Mouse (Mus musculus): ENCODE data around the gene Scgb1b27.
"Not testable (repeated sequence)": the region's sequence is repeated elsewhere in the genome, so short reads cannot be mapped to it uniquely, and the experiment has no call there.

Gene Scgb1b27

DNA sequence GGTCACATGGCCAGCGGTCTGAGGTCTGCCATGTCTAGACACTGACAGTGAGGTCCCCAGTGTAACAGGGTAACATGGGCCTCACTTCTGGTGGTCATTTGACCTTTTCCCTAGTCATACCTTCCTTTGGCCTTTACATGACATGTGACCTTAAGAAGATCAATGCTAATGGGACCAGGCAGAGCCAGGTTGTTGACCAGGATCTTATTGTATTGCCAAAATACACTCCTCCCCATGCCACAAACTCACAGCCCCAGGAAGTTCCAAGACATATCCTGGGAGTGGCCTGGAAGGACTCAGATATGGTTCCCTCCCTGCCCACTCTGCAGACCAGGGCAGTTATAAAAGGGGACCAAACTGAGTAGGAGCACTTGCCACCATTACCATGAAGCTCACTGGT is at the start of gene Scgb1b27:
Gene Scgb1b27 (plus strand): TSS at position 301 of the 400 bp plus-strand sequence.
- not testable (repeated sequence) for DNase-seq (ENCODE audit: low spot score)

DNA sequence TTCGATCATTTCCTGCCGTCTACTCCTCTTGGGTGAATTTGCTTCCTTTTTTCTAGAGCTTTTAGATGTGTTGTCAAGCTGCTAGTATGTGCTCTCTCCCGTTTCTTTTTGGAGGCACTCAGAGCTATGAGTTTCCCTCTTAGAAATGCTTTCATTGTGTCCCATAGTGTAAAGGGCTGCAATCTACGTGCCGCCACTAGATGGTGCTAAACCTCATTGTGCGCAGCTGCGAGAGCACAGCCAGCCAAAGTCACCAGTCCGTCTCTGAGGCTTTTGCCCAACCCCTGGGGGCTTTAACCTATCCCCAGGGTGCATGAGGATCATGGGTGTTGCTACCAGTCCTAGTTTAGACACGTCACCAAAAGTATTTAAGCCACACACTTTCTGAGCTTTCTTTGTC is 39.0 kb upstream of the Scgb1b27 start:
- DNase-seq (ENCODE audit: low spot score) = peak; percentile 8

DNA sequence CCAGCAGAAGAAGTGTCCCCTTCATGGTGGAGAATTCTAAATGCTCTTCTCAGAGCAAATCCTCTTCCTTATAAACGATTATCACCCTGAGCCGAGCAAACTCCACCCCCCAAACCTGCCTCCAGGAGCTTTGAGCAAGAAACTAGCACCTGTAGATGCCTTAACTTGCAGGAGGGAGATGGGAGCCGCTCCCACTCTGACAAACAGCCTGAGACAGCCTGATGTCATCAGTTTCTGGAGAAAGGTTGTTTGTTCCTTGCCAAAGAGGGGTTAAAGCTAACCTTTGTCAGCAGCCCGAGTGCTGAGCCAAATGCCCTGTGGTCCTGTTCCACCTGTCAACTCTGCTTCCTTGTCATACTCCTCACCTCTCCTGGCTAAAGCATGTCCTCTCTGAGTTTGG is 7.4 kb upstream of the Scgb1b27 start, which contains the start of gene Scgb2b27:
Gene Scgb2b27 (minus strand): TSS at position 101 of the 400 bp plus-strand sequence.
- no peak for DNase-seq (ENCODE audit: low spot score)

DNA sequence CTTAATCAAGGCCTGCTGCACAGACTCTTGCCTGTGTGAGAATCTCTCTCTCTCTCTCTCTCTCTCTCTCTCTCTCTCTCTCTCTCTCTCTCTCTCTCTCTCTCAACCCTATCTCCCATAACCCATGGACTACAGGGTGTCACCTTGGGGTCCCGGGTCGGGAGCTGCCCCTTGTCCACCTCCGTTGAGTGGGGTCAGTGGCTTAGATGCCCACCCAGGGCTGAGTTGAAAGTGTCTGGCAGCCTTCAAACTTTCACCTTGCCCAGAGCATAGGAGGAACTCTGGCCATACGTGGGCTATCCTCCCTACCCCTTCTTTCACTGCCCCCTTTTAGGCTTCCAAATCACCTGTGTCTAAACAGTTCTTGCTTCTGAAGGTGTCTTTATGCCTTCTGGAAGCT is 4.4 kb downstream of the Scgb1b27 start:
- no peak for DNase-seq (ENCODE audit: low spot score)

DNA sequence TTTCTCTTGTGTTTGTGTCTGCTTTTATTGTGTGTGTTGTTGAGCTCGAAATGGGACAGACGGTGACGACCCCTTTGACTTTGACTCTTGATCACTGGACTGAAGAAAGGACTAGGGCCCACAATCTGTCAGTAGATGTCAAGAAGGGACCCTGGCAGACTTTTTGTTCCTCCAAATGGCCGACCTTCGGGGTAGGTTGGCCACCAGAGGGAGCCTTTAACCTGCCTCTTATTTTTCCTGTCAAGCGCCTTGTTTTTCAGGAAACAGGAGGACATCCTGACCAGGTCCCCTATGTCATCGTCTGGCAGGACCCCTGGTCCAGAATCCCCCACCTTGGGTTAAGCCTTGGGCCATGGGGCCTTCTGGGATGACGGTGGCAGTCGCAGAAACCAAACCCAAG is 5.9 kb downstream of the Scgb1b27 start:
- peak; percentile 46 for DNase-seq (ENCODE audit: low spot score)

DNA sequence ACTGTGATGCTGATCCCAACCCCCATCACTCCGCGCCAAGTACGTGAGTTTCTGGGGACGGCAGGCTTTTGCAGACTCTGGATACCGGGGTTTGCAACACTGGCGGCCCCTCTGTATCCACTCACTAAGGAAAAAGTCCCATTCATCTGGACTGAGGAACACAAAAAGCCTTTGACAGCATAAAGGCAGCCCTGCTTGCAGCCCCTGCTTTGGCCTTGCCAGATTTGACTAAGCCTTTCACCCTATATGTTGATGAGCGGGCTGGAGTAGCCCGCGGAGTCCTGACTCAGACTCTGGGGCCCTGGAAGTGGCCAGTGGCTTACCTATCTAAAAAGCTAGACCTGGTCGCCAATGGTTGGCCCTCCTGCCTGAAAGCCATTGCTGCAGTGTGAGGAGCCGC is 8.7 kb downstream of the Scgb1b27 start:
- no peak for DNase-seq (ENCODE audit: low spot score)

DNA sequence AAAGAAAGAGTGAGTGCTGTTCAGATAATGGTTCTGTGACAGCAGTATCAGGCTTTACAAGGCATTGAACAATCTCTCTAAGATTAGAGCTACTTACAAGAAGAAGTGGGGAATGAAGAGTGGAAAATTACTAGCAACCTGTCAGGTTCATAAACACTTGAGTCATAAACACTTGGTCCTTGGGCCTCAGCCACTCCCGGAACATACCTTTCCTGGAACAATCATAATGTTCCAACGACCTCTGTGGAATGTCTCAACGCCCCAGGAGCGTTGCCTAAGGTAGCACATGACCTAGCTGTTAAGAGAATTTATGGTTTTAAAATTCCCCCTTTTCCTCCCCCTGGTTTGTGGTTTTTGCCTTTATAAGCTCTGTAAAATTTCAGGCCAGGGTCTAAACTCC is 13.3 kb downstream of the Scgb1b27 start:
- DNase-seq (ENCODE audit: low spot score) = not testable (repeated sequence)

DNA sequence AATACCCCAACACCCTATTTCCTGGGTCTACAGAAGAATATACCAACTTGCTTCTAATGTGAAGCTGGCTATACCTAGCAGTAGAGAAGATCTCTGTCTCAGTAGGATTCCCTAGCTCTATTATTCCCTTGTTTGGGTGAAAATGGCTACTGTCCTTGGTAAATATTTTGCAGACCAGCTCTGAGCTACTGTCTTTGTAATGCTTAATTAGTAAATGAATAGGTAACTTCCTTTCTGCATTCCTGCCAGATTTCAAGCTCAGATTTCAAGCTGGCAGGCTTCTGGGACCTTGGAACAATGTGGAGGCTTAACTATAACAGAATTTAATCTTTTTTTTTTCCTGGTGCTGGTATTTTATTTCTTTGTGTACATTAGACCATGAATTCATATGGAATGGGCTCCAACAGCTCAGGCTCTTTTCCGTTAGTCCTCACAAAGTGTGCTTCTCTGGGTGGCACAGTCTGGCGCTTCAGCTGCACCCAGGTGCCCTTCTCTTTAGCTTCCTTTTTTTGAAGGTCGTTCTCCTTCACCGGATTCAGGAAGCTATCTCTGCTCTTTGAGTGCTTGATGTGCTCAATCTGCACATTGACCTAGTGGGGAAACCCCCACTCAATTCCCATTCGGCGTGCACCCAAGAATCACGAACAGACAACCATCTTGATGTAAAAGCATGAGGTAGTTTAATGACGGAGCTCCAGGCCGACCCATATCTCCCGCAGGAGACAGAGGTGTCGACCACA is 15.0 kb downstream of the Scgb1b27 start:
- DNase-seq (ENCODE audit: low spot score) = not testable (repeated sequence)

DNA sequence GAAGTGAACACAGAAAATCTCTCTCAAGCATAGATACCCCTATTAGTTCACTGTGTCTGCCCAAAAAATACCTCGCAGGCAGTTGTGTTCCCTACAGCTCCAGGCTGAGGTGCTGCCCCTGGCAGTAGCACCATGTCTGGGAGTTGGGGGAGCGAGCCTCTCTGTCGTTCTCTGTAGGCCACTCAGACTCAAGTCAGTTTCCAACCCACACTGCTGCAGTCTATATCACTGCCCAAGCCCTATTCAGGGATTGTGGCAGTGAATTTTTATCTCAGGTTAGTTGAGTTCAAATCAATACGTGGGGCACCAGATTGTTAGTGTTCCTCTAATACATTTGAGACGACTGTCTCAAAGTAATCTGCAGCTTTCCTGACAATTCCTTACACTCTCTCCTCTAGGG is 46.8 kb downstream of the Scgb1b27 start:
- not testable (repeated sequence) for DNase-seq (ENCODE audit: low spot score)
